Mouse (Mus musculus): ENCODE results near the gene Gne.
"Not testable (repeated sequence)": the region's sequence is repeated elsewhere in the genome, so short reads cannot be mapped to it uniquely, and the experiment has no call there.

The Gne gene

GRCm38 (mm10) chr4:44072873-44073441, 11.0 kb downstream of the Gne start:
- peak; percentile 12 for DNase-seq (ENCODE audit: low read depth, low spot score)

DNA sequence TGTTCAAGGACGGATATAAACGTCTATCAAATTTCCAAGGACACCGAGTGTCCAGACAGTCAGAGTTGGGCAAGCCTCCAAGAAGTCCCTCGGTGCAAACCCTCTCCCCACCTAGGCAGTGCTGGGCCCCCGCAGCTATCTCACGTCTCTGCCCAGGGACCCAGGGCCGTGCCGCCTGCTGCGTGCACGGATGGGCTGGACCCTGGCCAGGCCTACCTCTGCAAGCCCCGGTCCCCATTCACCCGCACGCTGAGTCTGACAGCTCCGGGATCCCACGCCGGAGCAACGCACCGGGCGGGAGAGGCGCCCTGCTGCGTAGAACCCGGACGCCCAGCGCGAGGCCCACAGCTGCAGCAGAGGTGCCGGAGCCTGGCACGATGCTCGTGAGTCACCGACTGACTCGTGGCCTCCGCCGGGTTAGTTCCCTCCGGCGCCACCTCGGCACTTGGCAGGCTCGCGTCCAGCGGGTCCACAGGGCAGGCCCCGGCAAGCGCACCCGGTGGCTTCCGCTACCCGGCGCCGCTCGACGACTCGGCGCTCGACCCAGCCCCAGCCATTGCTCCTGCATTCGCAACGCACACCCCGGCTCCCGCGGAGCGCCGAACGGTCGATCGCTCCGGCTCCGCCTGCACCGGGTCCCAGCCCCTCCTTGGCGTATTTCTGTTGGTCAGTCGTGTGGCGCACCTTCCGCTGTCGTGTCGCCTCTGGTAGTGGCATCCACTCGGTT, 11.7 kb downstream of the Gne start:
- peak; percentile 56 for DNase-seq (ENCODE audit: low read depth, low spot score)

GRCm38 (mm10) chr4:44071741-44072145, 12.2 kb downstream of the Gne start:
- peak; percentile 21 for DNase-seq (ENCODE audit: low read depth, low spot score)

GRCm38 (mm10) chr4:44070641-44071040, 13.3 kb downstream of the Gne start:
- DNase-seq (ENCODE audit: low read depth, low spot score): no peak

- no peak for DNase-seq (ENCODE audit: low read depth, low spot score)
Measured at GRCm38 (mm10) chr4:44069411-44069810, 14.6 kb downstream of the Gne start.

- no peak for DNase-seq (ENCODE audit: low read depth, low spot score)
Measured at GRCm38 (mm10) chr4:44068736-44069135, 15.2 kb downstream of the Gne start.

DNA sequence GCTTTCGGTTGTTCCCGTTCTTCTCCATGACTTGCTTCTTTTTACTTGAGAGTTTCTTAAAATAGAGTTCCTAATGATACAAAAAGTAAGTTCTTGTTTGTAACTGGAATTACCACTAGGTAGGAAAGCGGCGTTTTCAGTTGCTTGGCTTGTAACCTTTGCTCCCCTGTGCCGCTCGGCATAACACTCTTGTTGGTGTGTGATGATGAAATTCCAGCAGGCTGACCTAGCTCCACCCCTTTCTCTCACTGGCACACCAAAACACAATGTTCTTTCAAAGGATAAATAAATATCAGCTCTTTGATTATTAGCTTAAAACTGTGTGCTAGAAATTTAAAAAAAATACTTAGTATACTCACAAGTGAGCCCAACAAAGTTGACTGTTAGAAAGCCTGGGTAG, 17.1 kb downstream of the Gne start:
- DNase-seq (ENCODE audit: low read depth, low spot score): no peak

DNA sequence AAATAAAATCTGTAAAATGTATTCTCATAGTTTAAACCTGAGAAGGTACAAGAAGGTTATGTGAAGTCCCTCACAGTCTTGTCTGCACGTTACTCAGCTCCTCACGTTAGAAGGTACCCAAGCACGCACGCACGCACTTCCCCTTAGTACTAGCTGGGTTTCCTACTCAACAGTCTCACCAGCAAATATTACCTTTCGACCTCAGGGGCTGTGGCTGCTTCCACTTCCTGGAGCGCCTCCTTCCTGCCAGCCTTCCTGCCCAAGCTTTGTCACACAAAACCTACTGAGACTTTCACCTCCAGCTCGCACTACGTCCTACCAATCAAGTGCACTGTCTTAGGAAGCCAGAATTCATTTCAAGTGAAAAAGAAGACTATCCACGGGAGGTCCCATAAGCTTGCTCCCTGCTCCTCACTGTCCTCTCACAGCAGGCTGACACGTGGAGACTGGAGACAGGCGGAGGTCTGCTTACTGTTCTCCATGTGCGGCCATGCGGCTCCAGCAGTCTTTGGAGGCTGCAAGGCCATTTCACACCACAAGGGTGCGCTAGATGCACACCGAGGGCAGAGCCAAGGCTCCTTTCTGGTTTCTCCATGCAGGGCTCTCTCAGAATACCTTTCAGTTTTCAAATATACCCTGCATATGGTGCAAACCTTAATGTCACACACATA, 18.5 kb downstream of the Gne start:
- peak; percentile 58 for DNase-seq (ENCODE audit: low read depth, low spot score)

GRCm38 (mm10) chr4:44062816-44063215, 21.2 kb downstream of the Gne start:
- no peak for DNase-seq (ENCODE audit: low read depth, low spot score)

DNA sequence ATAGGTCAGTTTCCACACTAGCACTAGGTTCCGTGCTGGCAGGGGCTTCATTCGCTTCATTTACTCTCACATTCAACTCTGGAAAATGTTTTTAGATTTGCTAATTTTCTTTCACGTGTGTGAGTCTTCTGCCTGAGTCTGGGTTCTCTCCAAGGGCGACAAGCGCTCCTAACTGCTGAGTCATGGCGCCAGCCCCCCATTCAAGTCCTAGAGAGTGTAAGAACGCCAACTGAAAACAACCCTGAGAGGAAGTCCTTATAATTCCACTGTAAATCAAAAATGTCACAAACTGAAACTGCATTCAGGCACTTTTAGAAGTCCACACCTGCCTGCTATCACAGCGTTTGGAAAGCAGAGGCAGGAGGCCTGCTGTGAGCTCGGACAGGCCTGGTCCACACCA, 21.9 kb downstream of the Gne start:
- DNase-seq (ENCODE audit: low read depth, low spot score): no peak

DNA sequence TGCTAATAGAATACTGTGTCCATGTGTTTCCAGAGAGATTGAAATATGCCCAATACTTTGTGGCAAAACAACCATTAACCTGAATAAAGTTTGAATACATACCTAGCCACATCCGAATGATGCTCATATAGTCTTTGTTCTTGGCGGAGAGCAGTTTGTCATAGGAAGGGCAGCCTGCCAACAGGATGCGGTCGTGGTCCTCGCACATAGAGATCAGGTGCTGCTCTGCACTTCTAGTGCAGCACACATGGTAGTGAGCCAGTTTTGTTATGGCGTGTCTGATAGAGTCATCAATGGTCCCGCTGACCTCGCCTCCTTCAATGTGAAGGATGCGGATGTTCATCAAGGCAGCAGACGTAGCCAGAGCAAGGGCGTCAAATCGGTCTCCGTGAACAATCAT, 24.3 kb downstream of the Gne start:
- DNase-seq (ENCODE audit: low read depth, low spot score): no peak

- no peak for DNase-seq (ENCODE audit: low read depth, low spot score)
Measured at GRCm38 (mm10) chr4:44049812-44050211, 34.2 kb downstream of the Gne start.

DNA sequence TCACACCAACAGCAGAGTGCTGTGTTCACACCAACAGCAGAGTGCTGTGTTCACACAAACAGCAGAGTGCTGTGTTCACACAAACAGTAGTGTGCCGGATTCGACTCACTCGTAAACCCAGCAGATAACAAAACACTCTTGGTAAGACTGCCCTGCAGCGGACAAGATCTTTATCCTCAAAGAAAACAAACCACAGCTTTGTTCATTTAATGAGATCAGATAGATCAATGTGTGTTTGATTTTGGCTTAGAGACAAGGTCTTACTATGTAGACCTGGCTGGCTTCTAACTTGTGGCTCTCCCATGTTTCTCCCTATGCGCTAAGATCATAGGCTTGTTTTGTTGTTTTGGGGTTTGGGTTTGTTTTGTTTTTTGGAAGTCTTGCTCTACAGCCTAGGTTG, 37.9 kb downstream of the Gne start:
- DNase-seq (ENCODE audit: low read depth, low spot score): no peak

GRCm38 (mm10) chr4:44044685-44045356, 39.2 kb downstream of the Gne start:
- DNase-seq (ENCODE audit: low read depth, low spot score): no peak

DNA sequence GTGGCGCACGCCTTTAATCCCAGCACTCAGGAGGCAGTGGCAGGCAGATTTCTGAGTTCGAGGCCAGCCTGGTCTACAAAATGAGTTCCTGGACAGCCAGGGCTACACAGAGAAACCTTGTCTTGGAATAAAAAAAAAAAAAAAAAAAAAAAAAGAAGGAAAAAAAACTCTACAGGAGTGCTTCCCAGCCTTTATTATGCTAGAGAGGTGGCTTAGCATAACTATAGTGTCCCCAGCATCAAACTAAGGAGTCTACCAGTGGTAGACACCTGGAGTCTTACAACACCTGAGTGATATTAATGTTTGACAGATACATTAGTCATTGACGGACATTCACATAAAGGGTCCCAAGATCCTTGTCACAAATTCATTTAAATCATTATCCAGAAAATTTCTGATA, 40.8 kb downstream of the Gne start:
- not testable (repeated sequence) for DNase-seq (ENCODE audit: low read depth, low spot score)

GRCm38 (mm10) chr4:44042429-44042828, 41.5 kb downstream of the Gne start:
- no peak for DNase-seq (ENCODE audit: low read depth, low spot score)

GRCm38 (mm10) chr4:44040802-44041201, 43.2 kb downstream of the Gne start:
- DNase-seq (ENCODE audit: low read depth, low spot score): no peak

GRCm38 (mm10) chr4:44036455-44036854, 47.5 kb downstream of the Gne start:
- DNase-seq (ENCODE audit: low read depth, low spot score): no peak

DNA sequence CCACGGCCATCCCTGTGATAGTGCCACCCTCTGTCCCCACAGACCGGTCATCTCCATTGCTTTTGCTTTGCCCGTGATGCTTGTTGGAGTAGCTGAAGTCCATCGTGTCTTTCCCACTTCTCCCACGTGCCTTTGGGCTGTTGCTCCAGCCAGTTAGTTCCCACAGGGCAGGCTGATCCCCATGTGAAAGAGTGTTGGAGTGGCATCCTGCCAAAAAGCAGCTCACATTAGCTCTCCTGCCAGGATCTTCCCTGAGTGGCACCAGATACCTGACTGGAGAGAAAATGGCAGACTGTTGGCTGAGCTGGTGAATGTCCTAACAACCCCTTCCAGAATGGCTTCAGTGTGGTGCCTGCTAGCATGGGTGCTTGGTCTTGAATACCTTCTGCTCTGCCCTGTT, 52.5 kb downstream of the Gne start:
- DNase-seq (ENCODE audit: low read depth, low spot score): no peak

- DNase-seq (ENCODE audit: low read depth, low spot score): no peak
Measured at GRCm38 (mm10) chr4:44029661-44030066, 54.3 kb downstream of the Gne start.

DNA sequence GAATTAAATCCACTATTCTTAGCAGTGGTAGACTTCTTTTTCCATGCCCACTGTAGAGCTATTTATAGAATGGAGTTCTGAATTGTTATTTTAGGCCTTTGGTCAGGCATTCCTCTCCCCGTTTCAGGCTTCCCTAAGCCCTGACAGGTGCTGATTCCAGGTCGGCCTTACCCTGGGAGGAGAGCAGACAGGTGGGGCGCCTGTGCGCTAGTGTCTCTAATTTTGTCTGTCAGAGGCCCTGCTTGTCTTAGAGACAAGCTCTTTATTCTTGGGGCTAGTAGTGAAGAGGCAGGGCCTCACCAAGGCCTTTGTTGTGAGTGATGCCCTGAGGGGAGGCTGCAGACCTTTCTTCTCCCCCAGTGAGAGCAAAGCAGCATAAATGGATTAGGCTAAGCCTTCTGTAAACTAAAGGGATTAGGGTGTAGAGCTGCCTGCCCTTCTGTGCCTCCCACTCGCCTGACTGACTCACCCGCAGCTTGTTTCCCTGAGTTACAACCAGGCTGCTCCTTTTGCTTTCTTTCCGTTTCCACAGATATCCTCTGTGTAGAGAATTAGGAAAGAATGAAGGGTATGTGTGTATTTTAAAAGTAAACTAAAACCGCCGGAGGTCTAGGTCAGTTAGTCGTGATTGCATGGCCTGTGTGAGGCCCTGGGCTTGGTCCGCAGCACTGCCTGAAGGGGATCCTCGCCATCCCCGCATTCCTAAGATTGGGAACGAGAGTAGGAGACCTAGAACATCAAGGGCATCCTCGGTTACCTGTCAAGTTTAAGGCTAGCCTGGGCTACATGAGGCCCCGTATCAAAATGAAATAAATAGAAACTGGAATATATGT, 55.5 kb downstream of the Gne start:
- no peak for DNase-seq (ENCODE audit: low read depth, low spot score)

DNA sequence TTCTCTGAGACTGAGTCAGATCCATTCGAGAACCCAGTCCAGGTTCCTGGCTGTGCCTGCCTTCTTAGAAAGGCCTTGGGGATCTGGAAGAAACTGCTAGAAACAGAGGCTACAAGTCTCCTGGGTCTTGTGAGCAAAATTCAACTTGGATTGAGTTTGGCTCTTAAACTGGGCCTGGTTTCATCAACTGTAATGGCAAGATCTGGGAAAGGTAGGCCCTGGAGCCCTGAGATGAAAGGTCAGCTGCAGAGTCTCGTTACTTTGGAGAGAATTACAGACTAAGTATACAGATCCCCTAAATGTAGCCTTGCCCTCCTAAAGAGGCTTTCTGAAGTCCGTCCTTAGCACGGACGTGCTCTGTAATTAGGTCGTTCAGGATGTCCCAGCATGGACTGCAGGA, 58.4 kb downstream of the Gne start:
- no peak for DNase-seq (ENCODE audit: low read depth, low spot score)
